ENCODE assay signal across 10 mouse cellular contexts in genomic region chr8:123414255-123414654, GRCm38 (mm10). TPM values are rescaled to one million over a fixed set of nuclear protein-coding genes. Genes with fewer than 3 reads are reported as not detected.
DNase-seq lines count a peak whose midpoint lies in the region; ATAC-seq and TF ChIP-seq lines count a peak whose summit lies in the region.
"Had no signal": no experiment of that assay in that cellular context is flagged by ENCODE, and none has a peak within 500 bp of the region (broad histone marks: within the 10 kb centered on the region; RNA-seq: fewer than 3 reads in every experiment).

No protein-coding gene starts in this region.

- no peaks in the 10 kb centered on the region for H3K9me3 ChIP-seq in forebrain, embryonic 11.5 days (ENCODE audit: control insufficient read depth, low read length)
- H3K9me3 ChIP-seq in limb, embryonic 11.5 days (ENCODE audit: control insufficient read depth, low read length) = no peaks in the 10 kb centered on the region
- no peaks in the 10 kb centered on the region for H3K9me3 ChIP-seq in neural tube, embryonic 15.5 days (replicated peaks)

- peaks cover 41% of the 10 kb centered on the region for H3K4me1 ChIP-seq in thymus, adult 2 months (replicated peaks; ENCODE audit: control insufficient read depth, insufficient read depth, low read length)
- H3K4me1 ChIP-seq in forebrain, embryonic 11.5 days (replicated peaks; ENCODE audit: control insufficient read depth, insufficient read depth, low read length) = peaks cover 15% of the 10 kb centered on the region
- H3K4me1 ChIP-seq in limb, embryonic 11.5 days (ENCODE audit: control insufficient read depth, insufficient read depth, low read length) = 0 out of 2 replicates have a peak, but pooled peaks cover 7% of the 10 kb centered on the region
- H3K4me1 ChIP-seq in neural tube, embryonic 15.5 days = peaks cover 38% of the 10 kb centered on the region

- TF ChIP-seq POLR2A in thymus, adult 2 months (IDR thresholded peaks at IDR 0.05; ENCODE audit: control insufficient read depth, extremely low read depth, insufficient read depth, low read length, poor library complexity) = no peak

- TF ChIP-seq CTCF in thymus, adult 2 months (IDR thresholded peaks at IDR 0.05; ENCODE audit: borderline replicate concordance, control insufficient read depth, extremely low read depth, insufficient read depth, low read length, poor library complexity) = no peak

- H3K4me3 ChIP-seq in thymus, adult 2 months (ENCODE audit: control insufficient read depth, insufficient read depth, low read length) = no peak overlapping the region
- H3K4me3 ChIP-seq in forebrain, embryonic 11.5 days (ENCODE audit: low read depth, low read length) = peak overlapping the region; percentile 68
- no peak overlapping the region for H3K4me3 ChIP-seq in limb, embryonic 11.5 days (ENCODE audit: low read depth, low read length)
- H3K4me3 ChIP-seq in neural tube, embryonic 15.5 days (replicated peaks) = peak overlapping the region; percentile 78

- ATAC-seq in forebrain, embryonic 11.5 days (replicated peaks; ENCODE audit: low FRiP score) = no peak
- no peak for ATAC-seq in limb, embryonic 11.5 days (ENCODE audit: insufficient number of reproducible peaks, low FRiP score, low TSS enrichment, low read depth)
- no peak for ATAC-seq in neural tube, embryonic 15.5 days (ENCODE audit: low FRiP score)

- peak overlapping the region; percentile 53 for H3K4me2 ChIP-seq in forebrain, embryonic 11.5 days (ENCODE audit: low read depth, low read length, severe bottlenecking)
- no peak overlapping the region for H3K4me2 ChIP-seq in limb, embryonic 11.5 days (ENCODE audit: low read depth, severe bottlenecking)
- H3K4me2 ChIP-seq in neural tube, embryonic 15.5 days = peak overlapping the region; percentile 82

- no peaks in the 10 kb centered on the region for H3K36me3 ChIP-seq in thymus, adult 2 months (ENCODE audit: control insufficient read depth, insufficient read depth, low read length)
- peaks cover 3% of the 10 kb centered on the region; the same call in 1 of the 2 replicates for H3K36me3 ChIP-seq in forebrain, embryonic 11.5 days (ENCODE audit: control insufficient read depth, insufficient read depth, low read length)
- H3K36me3 ChIP-seq in limb, embryonic 11.5 days (ENCODE audit: control insufficient read depth, insufficient read depth, low read length) = no peaks in the 10 kb centered on the region
- peaks cover 16% of the 10 kb centered on the region for H3K36me3 ChIP-seq in neural tube, embryonic 15.5 days

- peaks cover 3% of the 10 kb centered on the region; the same call in 1 of the 2 replicates for H3K27me3 ChIP-seq in thymus, adult 2 months (ENCODE audit: control insufficient read depth, insufficient read depth, low read length)
- no peaks in the 10 kb centered on the region for H3K27me3 ChIP-seq in forebrain, embryonic 11.5 days (ENCODE audit: control insufficient read depth, insufficient read depth, low read length)
- H3K27me3 ChIP-seq in limb, embryonic 11.5 days (ENCODE audit: control insufficient read depth, insufficient read depth, low read length) = peaks cover 48% of the 10 kb centered on the region
- no peaks in the 10 kb centered on the region for H3K27me3 ChIP-seq in neural tube, embryonic 15.5 days (replicated peaks)

- peak overlapping the region; percentile 50; the same call in 1 of the 2 replicates for H3K9ac ChIP-seq in forebrain, embryonic 11.5 days (ENCODE audit: low read length)
- no peak overlapping the region for H3K9ac ChIP-seq in limb, embryonic 11.5 days (ENCODE audit: low read length)
- peak overlapping the region; percentile 96 for H3K9ac ChIP-seq in neural tube, embryonic 15.5 days (replicated peaks)

- 22% methylated on average over 9 of the region's 9 CpGs for WGBS in thymus, adult 2 months
- WGBS in forebrain, embryonic 11.5 days = 15% methylated on average over 9 of the region's 9 CpGs
- 8% methylated on average over 9 of the region's 9 CpGs for WGBS in limb, embryonic 11.5 days
- 10% methylated on average over 9 of the region's 9 CpGs for WGBS in neural tube, embryonic 15.5 days

- peak; percentile 50 for DNase-seq in thymus, postnatal 14 days
- DNase-seq in thymus, adult 2 months = no peak
- peak; percentile 78 for DNase-seq in forebrain, embryonic 11.5 days (ENCODE audit: low spot score)
- DNase-seq in limb, embryonic 11.5 days (ENCODE audit: low spot score) = peak; percentile 86
- no peak for DNase-seq in spleen, adult 18-20 months
- DNase-seq in ovary, postnatal 10 days (ENCODE audit: low spot score) = no peak
- no peak for DNase-seq in spleen, postnatal 10 days (ENCODE audit: low spot score in 2 of 2)
- DNase-seq: heart, postnatal 36 days; right cerebral cortex, postnatal 14 days had no signal

- H3K27ac ChIP-seq in thymus, adult 2 months (ENCODE audit: control insufficient read depth, insufficient read depth, low read length) = no peak overlapping the region
- H3K27ac ChIP-seq in forebrain, embryonic 11.5 days (ENCODE audit: low read depth, low read length) = peak overlapping the region; percentile 44; the same call in 1 of the 2 replicates
- no peak overlapping the region for H3K27ac ChIP-seq in limb, embryonic 11.5 days (replicated peaks; ENCODE audit: low read depth, low read length)
- peak overlapping the region; percentile 62 for H3K27ac ChIP-seq in neural tube, embryonic 15.5 days (replicated peaks)

RNA-seq across cellular contexts. Expression of gene Tubb3, which starts 3.0 kb away (rescaled TPM):
- polyA plus RNA-seq in thymus, adult 2 months (2012; rRNA removed) = 19.4 and 31.5 TPM in 2 replicates
- polyA plus RNA-seq in forebrain, embryonic 11.5 days (2014; fragmentation: Nextera tagmentation; extraction: Ambion mirVana) = 556 and 641 TPM in 2 replicates
- 9.3 and 11.2 TPM in 2 replicates for polyA plus RNA-seq in limb, embryonic 11.5 days (2014; fragmentation: Nextera tagmentation; extraction: Ambion mirVana)
- 1,289 and 1,555 TPM in 2 replicates for polyA plus RNA-seq in neural tube, embryonic 15.5 days (2015; fragmentation: Nextera tagmentation; extraction: Ambion mirVana)

RNA-seq across cellular contexts. Expression of gene Mc1r, which starts 7.3 kb away (rescaled TPM):
- 0.34 and 0.46 TPM in 2 replicates for polyA plus RNA-seq in thymus, adult 2 months (2012; rRNA removed)
- 0.16 and 0.31 TPM in 2 replicates for polyA plus RNA-seq in forebrain, embryonic 11.5 days (2014; fragmentation: Nextera tagmentation; extraction: Ambion mirVana)
- polyA plus RNA-seq in limb, embryonic 11.5 days (2014; fragmentation: Nextera tagmentation; extraction: Ambion mirVana) = not detected in 2 replicates
- polyA plus RNA-seq in neural tube, embryonic 15.5 days (2015; fragmentation: Nextera tagmentation; extraction: Ambion mirVana) = 0.20 and 0.22 TPM in 2 replicates

RNA-seq across cellular contexts. Expression of gene Def8, which starts 9.1 kb away (rescaled TPM):
- polyA plus RNA-seq in thymus, adult 2 months (2012; rRNA removed) = 31.1 and 32.6 TPM in 2 replicates
- 46.3 and 48.1 TPM in 2 replicates for polyA plus RNA-seq in forebrain, embryonic 11.5 days (2014; fragmentation: Nextera tagmentation; extraction: Ambion mirVana)
- polyA plus RNA-seq in limb, embryonic 11.5 days (2014; fragmentation: Nextera tagmentation; extraction: Ambion mirVana) = 37.3 and 37.6 TPM in 2 replicates
- 46.8 and 52.3 TPM in 2 replicates for polyA plus RNA-seq in neural tube, embryonic 15.5 days (2015; fragmentation: Nextera tagmentation; extraction: Ambion mirVana)

RNA-seq across cellular contexts. Expression of gene Tcf25, which starts 40.7 kb away (rescaled TPM):
- polyA plus RNA-seq in thymus, adult 2 months (2012; rRNA removed) = 256 and 261 TPM in 2 replicates
- 166 and 186 TPM in 2 replicates for polyA plus RNA-seq in forebrain, embryonic 11.5 days (2014; fragmentation: Nextera tagmentation; extraction: Ambion mirVana)
- polyA plus RNA-seq in limb, embryonic 11.5 days (2014; fragmentation: Nextera tagmentation; extraction: Ambion mirVana) = 136 and 149 TPM in 2 replicates
- 368 and 390 TPM in 2 replicates for polyA plus RNA-seq in neural tube, embryonic 15.5 days (2015; fragmentation: Nextera tagmentation; extraction: Ambion mirVana)

Comparison
In these comparisons a context has a peak if more than half of its experiments do, and no peak if none do; other contexts are left out.
1. DNase-seq: peak in thymus, postnatal 14 days (single experiment), forebrain, embryonic 11.5 days (single experiment) and limb, embryonic 11.5 days (single experiment); none in thymus, adult 2 months (single experiment), spleen, adult 18-20 months (0 of 2), ovary, postnatal 10 days (single experiment) and spleen, postnatal 10 days (0 of 2).
2. H3K27ac ChIP-seq: peak in forebrain, embryonic 11.5 days (single experiment) and neural tube, embryonic 15.5 days (single experiment); none in thymus, adult 2 months (single experiment) and limb, embryonic 11.5 days (single experiment).
3. H3K4me3 ChIP-seq: peak in forebrain, embryonic 11.5 days (single experiment) and neural tube, embryonic 15.5 days (single experiment); none in thymus, adult 2 months (single experiment) and limb, embryonic 11.5 days (single experiment).
4. RNA of gene Tubb3, which starts 3.0 kb away (polyA plus RNA-seq): 1,289 to 1,555 TPM in neural tube, embryonic 15.5 days and 556 to 641 TPM in forebrain, embryonic 11.5 days; 19.4 to 31.5 TPM in thymus, adult 2 months and 9.3 to 11.2 TPM in limb, embryonic 11.5 days; every median in the first group is over 10 times any median in the second.